Mouse (Mus musculus): ENCODE measurements around the gene Etfb.
"Not testable (repeated sequence)": the region's sequence is repeated elsewhere in the genome, so short reads cannot be mapped to it uniquely, and the experiment has no call there.

Gene Etfb

GRCm38 (mm10) chr7:43443917-43444293 is at the start of gene Etfb, which contains the start of gene Gm45233:
TSS of gene Etfb (plus strand) at chr7:43444083.
TSS of gene Gm45233 (plus strand) at chr7:43444128.
- DNase-seq (ENCODE audit: low read depth, low spot score) = peak; percentile 92

GRCm38 (mm10) chr7:43399501-43399900 is 44.4 kb upstream of the Etfb start:
- DNase-seq (ENCODE audit: low read depth, low spot score) = no peak

GRCm38 (mm10) chr7:43402718-43403117 is 41.2 kb upstream of the Etfb start:
- no peak for DNase-seq (ENCODE audit: low read depth, low spot score)

DNA sequence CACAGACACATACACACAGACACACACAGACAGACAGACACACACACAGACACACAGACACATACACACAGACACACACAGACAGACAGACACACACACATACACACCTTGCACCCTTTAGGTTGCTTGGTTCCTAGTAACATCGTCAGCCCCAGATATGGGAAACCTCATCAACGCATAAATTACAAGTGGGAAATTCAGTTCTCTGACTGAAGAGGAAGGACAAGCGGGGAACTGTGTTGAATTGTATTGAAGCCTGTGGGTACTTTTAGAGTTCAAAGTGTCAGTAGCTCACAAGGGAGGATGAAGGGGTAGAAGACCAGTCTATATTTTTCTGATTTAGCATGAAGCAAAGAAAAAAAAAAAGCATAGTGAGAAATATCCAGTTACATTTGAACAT is 36.3 kb upstream of the Etfb start:
- no peak for DNase-seq (ENCODE audit: low read depth, low spot score)

GRCm38 (mm10) chr7:43408131-43408553 is 35.7 kb upstream of the Etfb start, which contains the start of gene Siglecg:
TSS of gene Siglecg (plus strand) at chr7:43408204.
- no peak for DNase-seq (ENCODE audit: low read depth, low spot score)

DNA sequence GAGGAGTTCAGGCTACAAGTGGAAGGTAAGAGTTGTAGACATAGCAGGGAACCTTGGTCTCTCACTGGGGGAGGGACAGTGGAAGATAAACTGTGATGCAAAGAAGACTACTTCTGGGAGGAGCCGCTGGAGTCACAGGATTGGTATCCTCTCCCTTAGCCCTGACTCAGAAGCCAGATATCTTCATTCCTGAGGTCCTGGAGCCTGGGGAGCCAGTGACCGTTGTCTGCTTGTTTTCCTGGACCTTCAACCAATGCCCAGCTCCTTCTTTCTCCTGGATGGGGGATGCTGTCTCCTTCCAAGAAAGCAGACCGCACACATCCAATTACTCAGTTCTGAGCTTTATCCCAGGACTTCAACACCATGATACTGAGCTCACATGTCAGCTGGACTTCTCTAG is 34.8 kb upstream of the Etfb start:
- no peak for DNase-seq (ENCODE audit: low read depth, low spot score)

DNA sequence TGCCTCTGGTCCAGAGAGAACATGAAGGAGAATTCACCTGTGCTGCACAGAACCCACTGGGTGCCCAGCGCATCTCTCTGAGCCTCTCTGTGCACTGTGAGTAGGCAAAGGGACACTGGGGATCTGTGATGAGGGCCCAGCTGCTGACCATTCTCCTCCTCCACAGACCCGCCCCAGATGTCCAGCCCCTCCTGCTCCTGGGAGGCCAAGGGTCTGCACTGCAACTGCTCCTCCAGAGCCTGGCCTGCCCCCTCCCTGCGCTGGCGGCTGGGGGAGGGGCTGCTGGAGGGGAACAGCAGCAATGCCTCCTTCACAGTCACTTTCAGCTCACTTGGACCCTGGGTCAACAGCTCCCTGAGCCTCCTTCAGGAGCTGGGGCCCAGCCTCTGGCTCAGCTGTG is 32.2 kb upstream of the Etfb start:
- not testable (repeated sequence) for DNase-seq (ENCODE audit: low read depth, low spot score)

DNA sequence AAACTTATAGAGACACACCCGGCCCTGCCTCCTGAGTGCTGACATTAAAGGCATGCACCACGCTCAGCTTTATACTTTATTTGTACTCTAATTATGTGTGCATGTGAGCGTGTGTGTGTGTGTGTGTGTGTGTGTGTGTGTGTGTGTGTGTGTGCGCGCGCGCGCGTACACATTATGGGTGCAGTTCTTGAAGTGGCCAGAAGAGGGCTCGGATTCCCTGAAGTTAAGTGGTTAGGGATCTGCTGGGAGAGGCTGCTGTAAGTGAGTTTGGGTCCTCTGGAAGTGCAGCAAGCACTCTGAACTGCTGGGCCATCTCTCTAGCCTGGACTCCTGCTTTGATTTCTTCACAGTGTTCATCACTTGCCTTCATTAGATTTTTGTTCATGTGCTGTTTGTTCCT is 26.6 kb upstream of the Etfb start:
- no peak for DNase-seq (ENCODE audit: low read depth, low spot score)

DNA sequence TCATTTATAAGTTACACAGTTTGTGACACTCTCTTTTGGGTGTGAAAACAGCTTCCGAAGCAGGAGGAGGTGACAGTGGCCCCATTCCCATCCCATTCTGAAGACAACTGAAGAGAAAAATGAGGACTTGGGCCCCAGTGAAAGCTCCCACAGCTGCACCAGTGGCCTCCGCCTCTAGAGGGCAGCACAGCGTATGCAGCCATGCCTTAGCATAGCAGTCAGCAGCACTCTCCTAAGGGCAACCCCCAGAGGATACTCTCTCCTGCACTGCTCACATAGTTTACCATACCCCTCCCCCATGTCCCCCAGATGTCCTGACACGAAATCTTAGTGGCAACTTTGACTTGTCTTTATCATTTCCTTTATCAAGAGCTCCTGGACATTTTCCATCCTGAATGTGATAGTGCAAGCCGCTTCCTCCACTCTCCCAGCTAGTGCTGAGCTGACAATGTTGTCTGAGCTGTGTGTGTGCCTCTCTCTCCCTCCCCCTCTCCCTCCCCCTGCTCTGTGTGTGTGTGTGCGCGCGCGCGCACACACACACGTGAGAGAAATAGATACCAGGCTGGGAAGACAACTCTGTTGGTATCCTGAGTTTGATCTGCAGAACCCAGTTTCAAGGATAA is 20.8 kb upstream of the Etfb start:
- peak; percentile 66 for DNase-seq (ENCODE audit: low read depth, low spot score)

GRCm38 (mm10) chr7:43423991-43424625 is 19.8 kb upstream of the Etfb start:
- DNase-seq (ENCODE audit: low read depth, low spot score) = no peak

DNA sequence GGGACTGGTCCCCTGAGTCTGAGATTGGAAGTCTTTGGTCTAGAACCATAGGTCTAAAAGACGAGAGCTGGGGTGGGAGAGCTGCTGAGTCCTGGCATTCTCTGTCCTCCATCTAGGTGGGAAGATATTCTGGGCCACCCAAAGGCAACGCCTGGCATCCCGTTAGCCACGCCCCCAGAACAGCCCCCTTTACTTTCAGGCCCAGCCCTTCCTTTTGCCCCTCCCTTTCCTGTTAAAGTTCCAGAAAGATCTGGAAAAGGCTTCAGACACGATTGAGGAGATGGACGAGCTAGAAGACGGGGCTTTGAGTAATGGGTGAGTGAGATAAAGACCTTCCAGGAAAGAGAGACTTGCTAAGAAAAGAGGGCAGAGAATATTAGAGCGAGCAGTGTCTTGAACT is 16.5 kb upstream of the Etfb start, which contains the start of gene Lim2:
Gene Lim2 (plus strand): TSS at position 265 of the 400 bp plus-strand sequence.
- DNase-seq (ENCODE audit: low read depth, low spot score) = no peak

DNA sequence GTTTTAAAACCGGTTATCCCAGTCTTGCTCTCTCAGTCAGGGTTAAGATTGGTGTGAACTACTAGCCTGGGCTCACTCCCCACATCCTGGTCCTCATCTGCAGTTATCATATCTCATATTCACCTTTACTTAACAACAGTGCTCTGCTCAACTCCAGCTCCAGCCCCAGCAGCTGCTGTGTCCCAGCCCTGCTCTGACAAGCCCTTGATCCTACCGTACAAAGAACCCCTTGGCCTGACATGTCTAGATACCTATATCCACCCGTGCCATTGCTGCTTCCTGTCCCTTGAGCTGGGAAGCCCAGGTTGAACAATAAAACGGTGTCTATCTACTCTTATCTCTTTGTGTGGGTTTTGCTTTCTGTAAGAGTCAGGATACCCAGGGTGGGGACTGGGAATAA is 14.4 kb upstream of the Etfb start:
- DNase-seq (ENCODE audit: low read depth, low spot score) = no peak

DNA sequence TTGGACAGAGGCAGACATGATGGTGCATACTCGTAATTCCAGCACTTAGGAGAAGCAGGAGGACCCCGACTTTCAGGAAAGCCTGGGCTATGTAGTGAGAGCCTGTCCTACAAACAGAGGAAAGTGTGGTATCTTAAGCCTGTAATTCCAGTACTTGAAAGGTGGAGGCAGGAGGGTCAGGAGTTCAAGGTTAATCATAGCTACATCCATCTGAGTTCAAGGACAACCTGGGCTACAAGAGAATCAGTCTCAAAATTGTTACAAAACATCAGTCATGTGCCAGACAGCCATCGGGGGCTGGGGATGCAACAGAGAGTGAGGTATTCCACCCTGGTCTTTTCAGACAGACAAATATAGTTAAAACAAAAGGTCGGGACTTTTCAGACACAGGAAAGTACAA is 11.0 kb upstream of the Etfb start:
- no peak for DNase-seq (ENCODE audit: low read depth, low spot score)

DNA sequence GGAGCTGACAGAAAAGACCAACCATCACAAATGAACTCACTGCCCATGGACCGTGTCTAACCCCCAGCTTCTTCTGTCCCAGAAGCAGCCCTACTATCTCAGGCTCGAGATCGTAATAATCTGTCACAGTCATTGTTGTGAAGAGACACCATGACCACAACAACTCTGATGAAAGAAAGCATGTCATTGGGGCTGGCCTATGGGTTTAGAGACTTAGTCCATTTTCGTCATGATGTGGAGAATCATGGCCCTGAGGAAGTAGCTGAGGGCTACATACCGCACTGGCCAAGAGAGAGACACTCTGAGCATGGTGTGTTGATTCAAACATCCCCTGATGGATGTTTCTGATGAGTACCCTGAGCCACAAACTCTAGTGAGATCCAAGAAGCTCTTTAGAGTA is 9.2 kb upstream of the Etfb start:
- DNase-seq (ENCODE audit: low read depth, low spot score) = no peak

DNA sequence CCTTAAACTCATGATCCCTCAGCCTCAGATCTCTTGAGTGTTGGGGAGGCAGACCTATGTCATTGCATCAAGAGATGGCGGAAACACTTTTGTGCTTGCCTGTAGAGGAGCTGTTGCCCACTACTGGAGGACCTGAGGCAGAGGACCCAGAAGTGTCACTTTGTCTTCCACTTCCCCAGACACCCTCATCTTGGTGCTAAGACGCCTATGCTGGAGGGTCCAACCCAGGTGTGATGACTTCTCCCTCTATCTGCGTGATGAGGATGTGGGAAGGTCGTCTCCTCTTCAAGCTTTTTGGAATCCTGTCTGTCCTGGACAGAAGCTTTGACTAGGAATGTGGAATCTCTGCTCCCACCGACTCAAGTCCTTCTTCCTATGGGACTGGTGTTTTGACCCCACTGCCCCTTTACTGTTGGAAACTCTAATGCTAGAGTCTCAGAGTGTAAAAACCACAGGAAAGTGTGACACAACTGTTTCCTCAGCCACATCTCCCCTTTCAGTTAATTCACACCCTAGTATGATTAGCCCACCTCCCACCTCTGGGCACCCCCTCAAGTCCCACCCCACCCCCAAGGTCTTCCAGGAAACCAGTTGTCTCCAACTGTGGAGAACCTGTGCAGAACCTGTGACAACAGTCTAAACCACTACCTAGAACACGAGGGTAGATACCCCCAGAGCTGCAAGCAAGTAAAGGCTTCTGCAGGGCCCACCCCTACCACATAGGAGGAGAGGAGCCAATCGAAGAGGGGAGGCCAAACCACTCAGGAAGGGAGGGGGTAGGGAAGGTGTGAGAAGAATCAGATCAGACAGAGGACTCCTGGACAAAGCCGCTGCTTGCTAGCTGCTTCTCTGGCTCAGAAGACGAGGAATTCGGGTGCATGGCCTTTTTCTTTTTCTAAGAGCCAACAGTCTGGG is 7.3 kb upstream of the Etfb start, which contains the start of gene Nkg7:
Gene Nkg7 (plus strand): TSS at position 733 of the 915 bp plus-strand sequence.
- no peak for DNase-seq (ENCODE audit: low read depth, low spot score)

GRCm38 (mm10) chr7:43438611-43439010 is 5.3 kb upstream of the Etfb start:
- no peak for DNase-seq (ENCODE audit: low read depth, low spot score)

- no peak for DNase-seq (ENCODE audit: low read depth, low spot score)
These were observed 3.4 kb upstream of the Etfb start, which contains the start of gene Cldnd2 for GRCm38 (mm10) chr7:43440482-43440881. TSS of gene Cldnd2 (plus strand) at chr7:43440782.

DNA sequence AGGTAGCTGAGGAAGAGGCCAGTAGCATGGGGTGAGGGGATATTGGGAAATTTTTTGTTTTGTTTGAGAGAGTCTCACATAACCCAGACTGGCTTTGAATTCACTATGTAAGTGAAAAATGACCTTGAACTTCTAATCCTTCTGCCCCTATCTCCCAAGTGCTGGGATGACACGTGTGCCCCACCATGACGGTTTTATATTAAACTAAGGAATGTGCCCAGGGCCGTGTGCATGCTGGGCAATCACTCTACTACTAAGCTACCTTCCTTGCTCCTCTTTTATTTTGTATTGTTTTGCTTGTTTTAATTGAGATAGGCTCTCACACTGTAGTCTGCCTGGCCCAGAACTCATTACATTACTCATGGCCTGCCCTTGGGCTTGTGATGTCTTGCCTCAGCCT is 2.8 kb upstream of the Etfb start:
- DNase-seq (ENCODE audit: low read depth, low spot score) = no peak

DNA sequence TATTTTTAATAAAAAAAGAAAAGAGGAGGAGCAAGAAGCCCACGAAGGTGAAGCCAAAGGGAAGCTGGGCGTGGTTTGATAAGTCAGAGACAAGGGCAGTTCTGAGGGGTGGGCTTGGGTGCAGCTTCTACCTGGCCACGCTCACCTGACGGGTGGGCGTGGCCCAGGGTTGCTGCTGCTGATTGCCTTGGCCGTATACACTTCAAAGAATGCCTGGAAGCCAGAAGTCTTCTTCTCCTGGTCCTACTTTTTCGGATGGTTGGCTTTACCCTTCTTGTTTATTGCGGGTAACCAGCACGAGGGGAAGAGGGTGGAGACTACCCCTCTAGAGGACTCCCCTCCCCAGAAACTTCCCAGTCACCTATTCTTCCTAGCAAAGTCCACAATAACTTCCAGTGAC is 1.2 kb upstream of the Etfb start:
- no peak for DNase-seq (ENCODE audit: low read depth, low spot score)

GRCm38 (mm10) chr7:43443126-43443916 is 562 bp upstream of the Etfb start:
- DNase-seq (ENCODE audit: low read depth, low spot score) = peak; percentile 52

DNA sequence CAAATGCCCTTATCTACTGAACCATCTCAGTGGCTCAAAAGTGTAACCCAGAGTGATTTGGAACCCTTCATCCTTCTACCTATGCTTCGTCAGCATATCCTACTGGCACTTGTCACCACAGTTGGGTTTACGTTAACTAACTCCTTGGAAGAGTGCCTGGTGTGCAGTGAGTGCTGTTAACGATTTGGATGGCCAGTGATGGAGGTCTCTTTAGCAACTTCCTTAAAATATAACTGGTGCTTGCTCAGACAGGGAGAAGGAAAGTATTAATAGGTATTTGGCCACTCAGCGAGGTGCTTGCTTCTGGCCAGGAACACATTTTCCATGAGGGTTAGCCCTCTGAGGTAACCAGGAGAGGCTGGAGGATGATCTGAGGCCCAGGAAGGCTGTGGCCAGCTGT is 3.9 kb downstream of the Etfb start:
- no peak for DNase-seq (ENCODE audit: low read depth, low spot score)

Data from embryo, embryonic 11.5 days (tissue).